Mouse (Mus musculus): ENCODE measurements at regions not wholly inside any gene's neighbourhood (a gene's known extent, or its start where the extent isn't known, plus 50 kb on each side); places are given as distances from the start of the nearest gene placed in this dataset.

GRCm38 (mm10) chr15:31855188-31855587, 253.5 kb downstream of the Fam173b start:
- DNase-seq = no peak

GRCm38 (mm10) chr15:31869100-31869499, 267.4 kb downstream of the Fam173b start:
- DNase-seq = no peak

GRCm38 (mm10) chr15:31869673-31870417, 268.2 kb downstream of the Fam173b start:
- DNase-seq = peak; percentile 26 to 39

GRCm38 (mm10) chr15:31875436-31875835, 273.8 kb downstream of the Fam173b start:
- DNase-seq = no peak

- DNase-seq = no peak
Measured at GRCm38 (mm10) chr15:31880479-31880878, 278.8 kb downstream of the Fam173b start.

GRCm38 (mm10) chr15:31882331-31882730, 280.7 kb downstream of the Fam173b start:
- peak; percentile 3 to 20 for DNase-seq

GRCm38 (mm10) chr15:31883516-31883915, 281.9 kb downstream of the Fam173b start:
- DNase-seq = no peak

GRCm38 (mm10) chr15:31898904-31899650, 278.0 kb upstream of the Tas2r119 start:
- no peak for DNase-seq

- DNase-seq = no peak
Measured at GRCm38 (mm10) chr15:31900325-31900724, 276.8 kb upstream of the Tas2r119 start.

GRCm38 (mm10) chr15:31908432-31908831, 268.7 kb upstream of the Tas2r119 start:
- DNase-seq = no peak

GRCm38 (mm10) chr15:31911978-31912377, 265.1 kb upstream of the Tas2r119 start:
- DNase-seq = no peak

- DNase-seq = no peak
Measured at GRCm38 (mm10) chr15:31921485-31921884, 255.6 kb upstream of the Tas2r119 start.

- DNase-seq = no peak
Measured at GRCm38 (mm10) chr15:31960301-31960700, 216.8 kb upstream of the Tas2r119 start.

GRCm38 (mm10) chr15:31961963-31962362, 215.1 kb upstream of the Tas2r119 start:
- DNase-seq = peak; percentile 6 to 16

- DNase-seq = no peak
Measured at GRCm38 (mm10) chr15:31964911-31965310, 212.2 kb upstream of the Tas2r119 start.

GRCm38 (mm10) chr15:31965542-31965941, 211.5 kb upstream of the Tas2r119 start:
- DNase-seq = no peak

- no peak for DNase-seq
Measured at GRCm38 (mm10) chr15:31972891-31973290, 204.2 kb upstream of the Tas2r119 start.

GRCm38 (mm10) chr15:31973889-31974288, 203.2 kb upstream of the Tas2r119 start:
- DNase-seq = no peak

- no peak for DNase-seq
Measured at GRCm38 (mm10) chr15:31976461-31976860, 200.6 kb upstream of the Tas2r119 start.

GRCm38 (mm10) chr15:31977563-31977962, 199.5 kb upstream of the Tas2r119 start:
- DNase-seq = no peak

GRCm38 (mm10) chr15:31979961-31980360, 197.1 kb upstream of the Tas2r119 start:
- DNase-seq = no peak

GRCm38 (mm10) chr15:31980791-31981190, 196.3 kb upstream of the Tas2r119 start:
- DNase-seq = no peak

- no peak for DNase-seq
Measured at GRCm38 (mm10) chr15:31987291-31987690, 189.8 kb upstream of the Tas2r119 start.

- DNase-seq = no peak
Measured at GRCm38 (mm10) chr15:31989093-31989492, 188.0 kb upstream of the Tas2r119 start.
